8 mouse cellular contexts compared by ENCODE assay signal in genomic region chr13:94975828-94976218, GRCm38 (mm10). TPM values are rescaled to one million over a fixed set of nuclear protein-coding genes. Genes with fewer than 3 reads are reported as not detected.
DNase-seq lines count a peak whose midpoint lies in the region; ATAC-seq and TF ChIP-seq lines count a peak whose summit lies in the region.

No protein-coding gene starts in this region.

- H3K27me3 ChIP-seq in intestine, postnatal 0 days (replicated peaks; ENCODE audit: control insufficient read depth, insufficient read depth, low read length), result no peaks in the 10 kb centered on the region
- no peaks in the 10 kb centered on the region for H3K27me3 ChIP-seq in neural tube, embryonic 15.5 days (replicated peaks)

- TF ChIP-seq POLR2A in lung, adult 2 months (IDR thresholded peaks at IDR 0.05; ENCODE audit: borderline replicate concordance, extremely low read depth, low read depth, low read length), result no peak
- no peak for TF ChIP-seq POLR2A in embryonic fibroblast, embryonic 13.5 days (IDR thresholded peaks at IDR 0.05; ENCODE audit: low read depth, low read length)

- H3K4me3 ChIP-seq in lung, adult 2 months (replicated peaks; ENCODE audit: extremely low read depth, low read depth, low read length), result peak overlapping the region; percentile 58
- 0 out of 2 replicates have a peak overlapping the region, but pooled peaks have one; percentile 11 for H3K4me3 ChIP-seq in embryonic fibroblast, embryonic 13.5 days (ENCODE audit: insufficient read depth, low read length)
- H3K4me3 ChIP-seq in intestine, postnatal 0 days (ENCODE audit: low read depth, low read length), result peak overlapping the region; percentile 70
- H3K4me3 ChIP-seq in neural tube, embryonic 15.5 days (replicated peaks), result peak overlapping the region; percentile 77

- peaks cover 2% of the 10 kb centered on the region; the same call in 1 of the 2 replicates for H3K36me3 ChIP-seq in intestine, postnatal 0 days (ENCODE audit: control insufficient read depth, insufficient read depth)
- no peaks in the 10 kb centered on the region for H3K36me3 ChIP-seq in neural tube, embryonic 15.5 days

- ATAC-seq in intestine, postnatal 0 days, result peak; percentile 56
- ATAC-seq in neural tube, embryonic 15.5 days (ENCODE audit: low FRiP score), result no peak
- no peak for ATAC-seq in CD4-positive, CD25-positive, alpha-beta regulatory T cell, adult 4 months

- peaks cover 5% of the 10 kb centered on the region for H3K4me1 ChIP-seq in lung, adult 2 months (ENCODE audit: control insufficient read depth, insufficient read depth, low read length)
- no peaks in the 10 kb centered on the region for H3K4me1 ChIP-seq in embryonic fibroblast, embryonic 13.5 days (ENCODE audit: control insufficient read depth, insufficient read depth, low read length)
- H3K4me1 ChIP-seq in intestine, postnatal 0 days (replicated peaks; ENCODE audit: control insufficient read depth, insufficient read depth, low read length), result 0 out of 2 replicates have a peak, but pooled peaks cover 5% of the 10 kb centered on the region
- peaks cover 15% of the 10 kb centered on the region for H3K4me1 ChIP-seq in neural tube, embryonic 15.5 days

- peak overlapping the region; percentile 63 for H3K4me2 ChIP-seq in intestine, postnatal 0 days (replicated peaks; ENCODE audit: low read depth)
- peak overlapping the region; percentile 57 for H3K4me2 ChIP-seq in neural tube, embryonic 15.5 days

- intact Hi-C loops in left cerebral cortex, postnatal 14 days (cut with DNase I), result no loop called here

- H3K9me3 ChIP-seq in intestine, postnatal 0 days (ENCODE audit: control insufficient read depth), result no peaks in the 10 kb centered on the region
- no peaks in the 10 kb centered on the region for H3K9me3 ChIP-seq in neural tube, embryonic 15.5 days (replicated peaks)

- no peak for DNase-seq in lung, adult 2 months
- no peak for DNase-seq in lung, postnatal 36 days
- no peak for DNase-seq in cerebellum, postnatal 25 days
- no peak for DNase-seq in left cerebral cortex, postnatal 14 days (ENCODE audit: low spot score in 2 of 2)

- TF ChIP-seq CTCF in lung, adult 2 months (IDR thresholded peaks at IDR 0.05; ENCODE audit: insufficient read depth, low read length), result no peak
- TF ChIP-seq CTCF in embryonic fibroblast, embryonic 13.5 days (IDR thresholded peaks at IDR 0.05; ENCODE audit: borderline replicate concordance, insufficient read depth, low read length), result no peak
- TF ChIP-seq CTCF in intestine, postnatal 0 days (IDR thresholded peaks at IDR 0.05; ENCODE audit: low read depth), result no peak

- peak overlapping the region; percentile 98 for H3K9ac ChIP-seq in intestine, postnatal 0 days (ENCODE audit: low read depth, low read length)
- H3K9ac ChIP-seq in neural tube, embryonic 15.5 days (replicated peaks), result peak overlapping the region; percentile 94

- no peak overlapping the region for H3K27ac ChIP-seq in embryonic fibroblast, embryonic 13.5 days (ENCODE audit: insufficient read depth, low read length)
- peak overlapping the region; percentile 100 for H3K27ac ChIP-seq in intestine, postnatal 0 days (ENCODE audit: low read depth, low read length)
- H3K27ac ChIP-seq in neural tube, embryonic 15.5 days (replicated peaks), result peak overlapping the region; percentile 97

- WGBS in lung, adult 2 months, result 14% methylated on average over 9 of the region's 9 CpGs
- 8% methylated on average over 9 of the region's 9 CpGs for WGBS in intestine, postnatal 0 days
- WGBS in neural tube, embryonic 15.5 days, result 32% methylated on average over 9 of the region's 9 CpGs

RNA-seq across cellular contexts. Expression of gene Wdr41, which starts 0.3 kb away (rescaled TPM):
- 9.6 and 13.0 TPM in 2 replicates for polyA plus RNA-seq in lung, adult 2 months (2012; rRNA removed)
- 15.1 and 17.3 TPM in 2 replicates for polyA plus RNA-seq in embryonic fibroblast, embryonic 13.5 days (2011; ENCODE audit: insufficient read length, low read depth, missing spikeins)
- 16.7 and 18.2 TPM in 2 replicates for polyA plus RNA-seq in intestine, postnatal 0 days (2015; fragmentation: Nextera tagmentation; extraction: Ambion mirVana)
- 26.8 and 27.5 TPM in 2 replicates for polyA plus RNA-seq in neural tube, embryonic 15.5 days (2015; fragmentation: Nextera tagmentation; extraction: Ambion mirVana)
- total RNA-seq in left cerebral cortex, postnatal 14 days (2021), result 10 to 100 TPM; 24.0 to 24.4 TPM
- 1 to 10 TPM; 4.0 to 4.9 TPM for polyA plus RNA-seq in CD4-positive, CD25-positive, alpha-beta regulatory T cell, adult 4 months (2017; shearing (Covaris generic))

Comparison
In these comparisons a context has a peak if more than half of its experiments do, and no peak if none do; other contexts are left out.
1. H3K4me3 ChIP-seq: peak in every context shown above with its lines; median percentile 77 in neural tube, embryonic 15.5 days; 70 in intestine, postnatal 0 days; 58 in lung, adult 2 months; 11 in embryonic fibroblast, embryonic 13.5 days.